Mouse (Mus musculus) adrenal gland, adult 10 weeks (tissue): ENCODE measurements around the gene Zcchc13. TPM values are rescaled to one million over a fixed set of nuclear protein-coding genes. Genes with fewer than 3 reads are reported as not detected.

ENCODE experiments used
- polyA plus RNA-seq: library from polyadenylated mRNA; stranded (reverse); fragments of 350-450 nt; fragmentation: Illumina TruSeq; extraction: RNeasy Lipid Tissue Mini Kit (QIAGEN cat#74804); gene quantifications from one replicate; pipeline ENCODE4 v1.2.3, GENCODE M21; 2014; ENCODE audit warnings: low read depth, low replicate concordance

Gene Zcchc13
- polyA plus RNA-seq = not detected

DNA sequence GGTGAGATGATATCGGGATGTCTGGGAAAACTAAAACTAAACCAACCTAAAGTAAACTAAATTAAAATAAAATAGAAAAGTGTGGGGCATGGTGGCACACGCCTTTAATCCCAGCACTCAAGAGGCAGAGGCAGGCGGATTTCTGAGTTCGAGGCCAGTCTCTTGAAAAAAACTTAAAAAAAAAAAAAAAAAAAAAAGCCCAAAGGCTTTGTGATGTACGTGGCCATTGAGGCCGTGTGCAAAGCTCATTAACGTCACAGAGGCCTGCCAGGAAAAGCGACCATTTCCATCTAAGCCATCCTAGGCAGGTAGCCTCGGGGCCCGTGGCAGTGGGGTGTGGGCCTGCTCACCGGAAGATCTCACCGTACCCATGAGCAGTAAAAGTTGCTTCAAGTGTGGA is at the start of gene Zcchc13:
TSS of gene Zcchc13 (plus strand) at position 284 of the 400 bp plus-strand sequence.

Other genes starting within 250 kb of the Zcchc13 start
- gene Tsx, start 216.1 kb upstream of the Zcchc13 start, polyA plus RNA-seq = not detected
- not detected for gene Gm26992, start 208.6 kb upstream of the Zcchc13 start, polyA plus RNA-seq
- gene Slc16a2, start 191.4 kb downstream of the Zcchc13 start, polyA plus RNA-seq = 32.8 TPM